Mouse (Mus musculus): ENCODE results near the gene B4galt1. TPM values are rescaled to one million over a fixed set of nuclear protein-coding genes. Genes with fewer than 3 reads are reported as not detected.

The B4galt1 gene
- polyA plus RNA-seq, 1 experiment from 2014 or later, result 68.3 TPM

DNA sequence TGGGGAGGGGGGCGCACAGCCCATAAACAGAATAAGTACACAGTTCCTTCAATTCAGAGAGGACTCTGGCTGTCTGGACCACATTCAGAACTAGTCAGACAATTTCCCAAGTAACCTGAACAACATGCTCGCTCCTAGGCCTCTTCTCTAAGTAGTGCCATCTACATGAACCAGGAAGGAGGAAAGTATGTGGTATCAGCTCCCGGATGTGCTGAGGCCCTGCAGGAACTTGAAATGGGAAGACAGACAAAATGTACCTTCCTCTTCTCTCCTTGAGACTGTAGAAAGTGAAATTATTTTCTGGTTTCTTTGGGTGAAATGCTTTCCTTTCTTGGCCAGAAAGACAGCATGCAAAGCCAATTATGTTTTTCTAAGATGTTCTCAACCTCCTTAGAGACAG lies 38.7 kb downstream of the B4galt1 start:
- Histone ChIP-seq H3K27ac (replicated peaks; ENCODE audit: low read depth, low read length) (no peak overlapping the region), H3K4me3 (ENCODE audit: low read depth, low read length) (no peak overlapping the region), H3K9ac (ENCODE audit: low read depth, low read length) (no peak overlapping the region), H3K4me2 (ENCODE audit: low read depth, low read length) (no peak overlapping the region), H3K9me3 (ENCODE audit: control insufficient read depth, low read length) (no peaks in the 10 kb centered on the region), H3K4me1 (ENCODE audit: control insufficient read depth, insufficient read depth, low read length) (peaks cover 11% of the 10 kb centered on the region; the same call in 1 of the 2 replicates), H3K27me3 (replicated peaks; ENCODE audit: control insufficient read depth, insufficient read depth, low read length) (no peaks in the 10 kb centered on the region), H3K36me3 (ENCODE audit: control insufficient read depth, insufficient read depth, low read length) (peaks cover 76% of the 10 kb centered on the region)
- DNase-seq (ENCODE audit: low spot score) (no peak), ATAC-seq (ENCODE audit: low read depth) (no peak)
- 86% methylated on average over 3 of the region's 3 CpGs for WGBS

DNA sequence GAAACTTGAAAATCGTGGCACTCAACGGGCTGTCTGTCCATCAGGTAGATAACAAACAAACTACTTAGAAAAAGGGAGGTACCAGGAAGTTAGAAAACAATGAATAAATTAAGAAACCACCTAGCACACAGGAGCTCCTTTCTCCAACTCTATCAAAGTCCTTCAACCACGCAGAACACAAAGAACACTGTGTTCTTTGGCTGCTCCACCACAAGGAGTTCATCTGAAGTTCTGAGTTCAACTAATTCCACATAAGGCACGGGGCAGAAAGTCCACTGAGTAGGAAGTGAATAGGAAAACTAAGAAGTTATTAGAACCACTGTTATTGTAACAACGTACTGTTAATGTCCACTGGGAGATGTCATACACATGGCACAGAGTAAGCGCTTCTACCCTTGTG lies 39.4 kb downstream of the B4galt1 start:
- H3K36me3 ChIP-seq (ENCODE audit: control insufficient read depth, insufficient read depth, low read length), result peaks cover 70% of the 10 kb centered on the region
- 82% methylated on average over 6 of the region's 6 CpGs for WGBS
- ATAC-seq (ENCODE audit: low read depth), result no peak

DNA sequence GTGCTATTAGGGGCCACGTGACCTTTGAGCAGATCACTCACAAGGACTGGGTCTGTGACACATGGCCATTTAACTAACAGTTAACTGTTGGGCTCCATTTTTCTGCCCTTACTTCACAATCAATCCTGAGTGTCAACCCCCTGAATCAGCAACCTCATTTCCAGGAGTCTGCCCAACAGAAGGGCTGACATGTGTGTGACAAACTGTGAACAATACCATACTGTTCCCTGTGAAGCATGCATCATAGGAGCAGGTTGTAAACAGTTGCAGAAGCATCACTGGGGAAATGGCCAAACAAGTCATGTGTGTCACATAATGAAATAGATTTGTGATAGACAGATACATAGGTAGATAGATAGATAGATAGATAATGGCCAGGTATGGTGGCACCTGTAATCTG lies 40.9 kb downstream of the B4galt1 start:
- 88% methylated on average over 1 of the region's 1 CpGs for WGBS

More for the DNA sequence above, 39.4 kb downstream of the B4galt1 start:
- DNase-seq (ENCODE audit: low spot score), result no peak
- no peak overlapping the region for H3K27ac ChIP-seq (replicated peaks; ENCODE audit: low read depth, low read length)
- H3K4me2 ChIP-seq (ENCODE audit: low read depth, low read length), result no peak overlapping the region
- H3K4me1 ChIP-seq (ENCODE audit: control insufficient read depth, insufficient read depth, low read length), result peaks cover 11% of the 10 kb centered on the region; the same call in 1 of the 2 replicates
- no peaks in the 10 kb centered on the region for H3K27me3 ChIP-seq (replicated peaks; ENCODE audit: control insufficient read depth, insufficient read depth, low read length)
- no peak overlapping the region for H3K9ac ChIP-seq (ENCODE audit: low read depth, low read length)
- no peak overlapping the region for H3K4me3 ChIP-seq (ENCODE audit: low read depth, low read length)
- H3K9me3 ChIP-seq (ENCODE audit: control insufficient read depth, low read length), result no peaks in the 10 kb centered on the region

DNA sequence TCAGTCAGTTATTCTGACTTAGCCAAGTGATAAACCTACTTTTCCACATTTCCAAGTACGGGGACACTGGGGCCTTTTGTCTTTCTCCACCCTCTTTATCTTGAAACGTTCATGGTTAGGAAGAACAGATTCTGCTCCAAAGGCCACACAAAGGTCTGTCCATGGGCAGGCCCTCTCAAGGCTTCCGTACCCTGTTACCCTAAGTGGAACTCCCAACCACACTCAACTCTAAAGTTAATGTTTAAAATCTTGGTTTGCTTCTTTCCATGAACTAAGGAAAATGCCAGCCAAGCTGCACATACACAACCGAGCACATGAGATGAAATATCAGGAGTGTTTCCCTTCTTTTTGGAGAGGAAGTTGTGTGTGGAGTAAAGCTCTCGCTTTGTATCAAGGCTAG lies 43.3 kb downstream of the B4galt1 start:
- H3K36me3 ChIP-seq (ENCODE audit: control insufficient read depth, insufficient read depth, low read length), result peaks cover 75% of the 10 kb centered on the region
- WGBS, result 87% methylated on average over 5 of the region's 5 CpGs

More for the DNA sequence above, 40.9 kb downstream of the B4galt1 start:
- H3K4me3 ChIP-seq (ENCODE audit: low read depth, low read length), result no peak overlapping the region
- no peak overlapping the region for H3K27ac ChIP-seq (replicated peaks; ENCODE audit: low read depth, low read length)
- H3K4me2 ChIP-seq (ENCODE audit: low read depth, low read length), result no peak overlapping the region
- no peaks in the 10 kb centered on the region for H3K9me3 ChIP-seq (ENCODE audit: control insufficient read depth, low read length)
- no peak overlapping the region for H3K9ac ChIP-seq (ENCODE audit: low read depth, low read length)
- no peak for DNase-seq (ENCODE audit: low spot score)
- H3K4me1 ChIP-seq (ENCODE audit: control insufficient read depth, insufficient read depth, low read length), result peaks cover 11% of the 10 kb centered on the region; the same call in 1 of the 2 replicates
- no peak for ATAC-seq (ENCODE audit: low read depth)
- peaks cover 70% of the 10 kb centered on the region for H3K36me3 ChIP-seq (ENCODE audit: control insufficient read depth, insufficient read depth, low read length)
- H3K27me3 ChIP-seq (replicated peaks; ENCODE audit: control insufficient read depth, insufficient read depth, low read length), result no peaks in the 10 kb centered on the region

DNA sequence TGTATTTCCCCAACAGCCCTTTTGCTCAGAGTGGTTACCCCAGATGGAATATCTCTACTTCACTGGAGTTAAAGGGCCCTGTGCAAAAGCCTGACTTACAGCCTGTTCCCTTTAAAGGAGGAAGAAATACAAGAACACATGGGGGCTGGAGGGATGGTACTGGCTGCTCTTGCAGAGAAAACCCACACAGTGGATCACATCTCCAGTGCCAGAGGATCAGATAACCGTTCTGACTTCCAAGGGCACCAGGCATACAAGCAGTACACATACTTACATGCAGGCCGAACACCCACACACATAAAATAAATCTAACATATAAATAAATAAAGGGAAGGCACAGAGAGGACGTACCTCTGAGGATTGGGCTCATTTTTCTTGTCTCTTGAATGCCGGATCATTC lies 46.4 kb downstream of the B4galt1 start:
- Histone ChIP-seq H3K4me2 (ENCODE audit: low read depth, low read length) (no peak overlapping the region), H3K9me3 (ENCODE audit: control insufficient read depth, low read length) (no peaks in the 10 kb centered on the region), H3K27me3 (replicated peaks; ENCODE audit: control insufficient read depth, insufficient read depth, low read length) (no peaks in the 10 kb centered on the region), H3K4me3 (ENCODE audit: low read depth, low read length) (no peak overlapping the region), H3K4me1 (ENCODE audit: control insufficient read depth, insufficient read depth, low read length) (no peaks in the 10 kb centered on the region), H3K9ac (ENCODE audit: low read depth, low read length) (no peak overlapping the region), H3K27ac (replicated peaks; ENCODE audit: low read depth, low read length) (no peak overlapping the region), H3K36me3 (ENCODE audit: control insufficient read depth, insufficient read depth, low read length) (peaks cover 71% of the 10 kb centered on the region)
- ATAC-seq (ENCODE audit: low read depth) (no peak), DNase-seq (ENCODE audit: low spot score) (no peak)
- 85% methylated on average over 4 of the region's 4 CpGs for WGBS

More for the DNA sequence above, 43.3 kb downstream of the B4galt1 start:
- H3K4me2 ChIP-seq (ENCODE audit: low read depth, low read length), result no peak overlapping the region
- no peaks in the 10 kb centered on the region for H3K4me1 ChIP-seq (ENCODE audit: control insufficient read depth, insufficient read depth, low read length)
- ATAC-seq (ENCODE audit: low read depth), result no peak
- no peaks in the 10 kb centered on the region for H3K27me3 ChIP-seq (replicated peaks; ENCODE audit: control insufficient read depth, insufficient read depth, low read length)
- DNase-seq (ENCODE audit: low spot score), result no peak
- no peak overlapping the region for H3K9ac ChIP-seq (ENCODE audit: low read depth, low read length)
- no peak overlapping the region for H3K4me3 ChIP-seq (ENCODE audit: low read depth, low read length)
- H3K9me3 ChIP-seq (ENCODE audit: control insufficient read depth, low read length), result no peaks in the 10 kb centered on the region
- H3K27ac ChIP-seq (replicated peaks; ENCODE audit: low read depth, low read length), result no peak overlapping the region

DNA sequence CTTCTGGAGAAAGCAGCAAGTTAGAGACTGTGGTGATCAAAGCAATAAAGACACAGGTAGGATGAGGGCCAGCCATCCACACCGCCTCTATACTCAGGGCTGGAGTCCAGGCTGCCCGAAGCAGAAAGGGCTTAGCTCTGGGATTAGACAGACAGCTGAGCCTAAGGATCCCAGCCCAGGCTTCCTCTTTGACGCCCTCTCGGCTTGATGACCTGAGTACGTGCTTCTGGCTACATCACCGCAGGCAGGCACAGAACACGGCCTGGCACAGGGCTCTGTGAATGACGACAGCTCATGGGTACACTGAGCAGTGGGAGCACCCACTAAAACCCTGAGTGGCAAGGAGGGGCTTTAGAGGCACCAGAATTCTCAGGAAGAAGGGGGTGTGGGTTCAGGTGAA lies 48.4 kb downstream of the B4galt1 start:
- Histone ChIP-seq H3K27ac (replicated peaks; ENCODE audit: low read depth, low read length) (no peak overlapping the region), H3K9me3 (ENCODE audit: control insufficient read depth, low read length) (no peaks in the 10 kb centered on the region), H3K36me3 (ENCODE audit: control insufficient read depth, insufficient read depth, low read length) (peaks cover 53% of the 10 kb centered on the region), H3K4me2 (ENCODE audit: low read depth, low read length) (no peak overlapping the region), H3K9ac (ENCODE audit: low read depth, low read length) (no peak overlapping the region), H3K4me3 (ENCODE audit: low read depth, low read length) (no peak overlapping the region), H3K4me1 (ENCODE audit: control insufficient read depth, insufficient read depth, low read length) (no peaks in the 10 kb centered on the region), H3K27me3 (replicated peaks; ENCODE audit: control insufficient read depth, insufficient read depth, low read length) (no peaks in the 10 kb centered on the region)
- ATAC-seq (ENCODE audit: low read depth), result no peak
- no peak for DNase-seq (ENCODE audit: low spot score)
- WGBS, result 87% methylated on average over 8 of the region's 8 CpGs

DNA sequence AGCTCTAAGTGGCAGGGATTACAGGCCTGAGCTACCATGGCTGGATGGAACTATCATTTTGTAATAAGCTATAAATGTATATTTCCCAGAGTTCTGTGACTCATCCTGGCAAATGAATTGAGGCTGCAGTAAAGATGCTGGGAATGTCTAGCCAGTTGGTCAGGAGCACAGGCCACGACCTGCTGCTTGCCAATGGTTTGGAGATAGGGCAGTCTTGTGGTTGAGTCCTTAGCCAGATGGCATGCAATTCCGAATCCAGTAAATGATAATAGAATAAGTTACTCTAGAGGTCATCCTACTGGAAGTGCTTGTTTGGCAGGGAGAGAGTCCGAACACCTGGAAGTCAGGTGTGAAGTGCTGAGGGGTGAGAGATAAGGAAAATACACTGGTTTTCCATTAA lies 51.0 kb downstream of the B4galt1 start:
- Histone ChIP-seq H3K9ac (ENCODE audit: low read depth, low read length) (no peak overlapping the region), H3K9me3 (ENCODE audit: control insufficient read depth, low read length) (no peaks in the 10 kb centered on the region), H3K4me1 (ENCODE audit: control insufficient read depth, insufficient read depth, low read length) (no peaks in the 10 kb centered on the region), H3K27ac (replicated peaks; ENCODE audit: low read depth, low read length) (no peak overlapping the region), H3K36me3 (ENCODE audit: control insufficient read depth, insufficient read depth, low read length) (peaks cover 38% of the 10 kb centered on the region), H3K4me3 (ENCODE audit: low read depth, low read length) (no peak overlapping the region), H3K27me3 (replicated peaks; ENCODE audit: control insufficient read depth, insufficient read depth, low read length) (no peaks in the 10 kb centered on the region), H3K4me2 (ENCODE audit: low read depth, low read length) (no peak overlapping the region)
- DNase-seq (ENCODE audit: low spot score) (no peak), ATAC-seq (ENCODE audit: low read depth) (no peak)
- WGBS, result 94% methylated on average over 3 of the region's 3 CpGs

DNA sequence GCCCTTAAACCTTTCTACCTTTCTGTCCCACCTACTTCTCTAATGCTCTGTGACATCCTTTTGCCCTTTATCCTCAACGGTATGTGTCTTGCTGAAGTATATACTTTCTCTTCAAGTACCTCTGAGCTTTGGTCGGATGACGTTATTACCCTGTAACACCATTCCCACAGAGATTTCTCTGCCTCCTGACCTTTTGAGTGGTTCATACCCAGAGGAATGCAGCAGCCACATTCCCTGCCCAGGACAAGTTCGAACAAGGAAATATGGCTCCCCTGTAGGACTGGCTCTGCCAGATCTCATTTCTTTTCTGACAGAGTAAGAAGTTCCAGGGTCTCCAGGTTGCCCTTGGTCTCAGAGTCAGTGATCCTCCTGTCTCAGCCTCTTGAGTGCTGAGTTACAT lies 51.9 kb downstream of the B4galt1 start:
- Histone ChIP-seq H3K9ac (ENCODE audit: low read depth, low read length) (no peak overlapping the region), H3K4me2 (ENCODE audit: low read depth, low read length) (no peak overlapping the region), H3K9me3 (ENCODE audit: control insufficient read depth, low read length) (no peaks in the 10 kb centered on the region), H3K4me1 (ENCODE audit: control insufficient read depth, insufficient read depth, low read length) (no peaks in the 10 kb centered on the region), H3K27me3 (replicated peaks; ENCODE audit: control insufficient read depth, insufficient read depth, low read length) (no peaks in the 10 kb centered on the region), H3K27ac (replicated peaks; ENCODE audit: low read depth, low read length) (no peak overlapping the region), H3K36me3 (ENCODE audit: control insufficient read depth, insufficient read depth, low read length) (peaks cover 30% of the 10 kb centered on the region), H3K4me3 (ENCODE audit: low read depth, low read length) (no peak overlapping the region)
- ATAC-seq (ENCODE audit: low read depth) (no peak), DNase-seq (ENCODE audit: low spot score) (peak; percentile 14)
- 68% methylated on average over 4 of the region's 4 CpGs for WGBS

DNA sequence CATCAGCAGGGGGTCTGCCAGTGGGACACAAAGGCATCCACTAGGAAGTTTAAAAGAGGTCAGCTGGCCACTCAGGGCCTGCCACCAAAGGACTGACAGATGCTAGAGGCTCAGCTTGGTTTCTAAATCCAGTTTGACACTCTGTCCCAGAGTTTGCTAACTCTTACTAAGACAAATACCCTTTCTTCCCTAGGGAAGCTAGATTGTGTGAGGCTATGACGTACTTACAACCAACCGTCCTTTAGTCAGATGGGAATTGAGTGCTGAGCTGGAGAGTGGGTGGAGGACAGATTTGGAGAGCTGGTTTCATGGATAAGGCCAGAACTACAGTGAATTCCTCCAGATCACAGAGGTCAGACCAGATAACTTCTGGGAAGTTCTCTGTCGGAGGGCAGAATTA lies 52.9 kb downstream of the B4galt1 start:
- H3K9ac ChIP-seq (ENCODE audit: low read depth, low read length), result no peak overlapping the region
- H3K4me3 ChIP-seq (ENCODE audit: low read depth, low read length), result no peak overlapping the region
- peaks cover 22% of the 10 kb centered on the region for H3K36me3 ChIP-seq (ENCODE audit: control insufficient read depth, insufficient read depth, low read length)
- DNase-seq (ENCODE audit: low spot score), result no peak
- no peaks in the 10 kb centered on the region for H3K27me3 ChIP-seq (replicated peaks; ENCODE audit: control insufficient read depth, insufficient read depth, low read length)
- H3K27ac ChIP-seq (replicated peaks; ENCODE audit: low read depth, low read length), result no peak overlapping the region
- no peak for ATAC-seq (ENCODE audit: low read depth)
- H3K4me2 ChIP-seq (ENCODE audit: low read depth, low read length), result no peak overlapping the region
- no peaks in the 10 kb centered on the region for H3K9me3 ChIP-seq (ENCODE audit: control insufficient read depth, low read length)
- 78% methylated on average over 3 of the region's 3 CpGs for WGBS
- no peaks in the 10 kb centered on the region for H3K4me1 ChIP-seq (ENCODE audit: control insufficient read depth, insufficient read depth, low read length)
